Mouse (Mus musculus) heart, adult 18-20 months (tissue): ENCODE measurements at regions not wholly inside any gene's neighbourhood (a gene's known extent, or its start where the extent isn't known, plus 50 kb on each side); places are given as distances from the start of the nearest gene placed in this dataset.
A peak's percentile ranks its signal among the peaks of the same experiment; 100 is the strongest.

ENCODE experiments used
- DNase-seq, 2 experiments: peaks; one replicate each; pipeline ENCODE4 v3.0.0; 2021 to 2022; ENCODE audit warnings: mixed read lengths in 1 of 2

- no peak for DNase-seq
Observed at GRCm38 (mm10) chr16:51675988-51676387, 355.0 kb upstream of the Cblb start.

DNA sequence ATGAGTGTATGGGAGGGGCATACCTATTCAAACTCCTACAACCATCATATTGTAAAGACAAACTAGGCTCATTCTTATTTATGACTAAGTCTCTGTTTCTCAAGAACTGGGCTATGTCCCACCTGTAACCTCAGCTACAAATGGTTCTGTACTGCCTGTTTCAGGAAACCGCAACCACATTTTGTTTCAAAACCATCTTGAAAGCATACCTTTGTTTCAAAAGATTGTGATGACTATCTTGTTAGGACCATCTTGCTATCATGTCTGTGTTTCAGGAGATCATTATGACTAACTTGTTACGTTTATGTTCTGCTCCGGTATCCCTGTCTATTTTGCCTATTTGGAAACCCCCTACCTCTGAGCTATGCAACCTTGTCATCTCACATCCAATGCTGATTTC lies 340.2 kb upstream of the Cblb start:
- no peak for DNase-seq

DNA sequence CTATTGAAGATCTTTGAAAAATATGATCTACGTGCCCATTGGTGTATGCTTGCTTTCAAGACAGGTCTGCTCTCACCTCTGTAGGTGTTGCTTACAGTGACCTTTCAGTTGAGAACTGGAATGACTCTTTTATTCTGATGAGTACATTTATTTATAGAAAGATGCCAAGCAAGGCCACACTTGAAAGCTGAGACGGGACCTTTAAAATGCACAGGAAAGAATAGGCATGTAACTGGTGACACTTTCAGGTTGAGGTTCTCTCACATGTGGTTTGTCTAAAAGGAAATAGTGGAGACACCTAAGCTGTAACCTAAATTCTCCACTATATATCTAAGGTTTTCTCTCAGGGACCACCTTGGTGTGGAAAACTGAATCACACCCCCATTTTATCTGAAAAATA lies 326.0 kb upstream of the Cblb start:
- peak; percentile 0 to 2 for DNase-seq

- DNase-seq: no peak
Observed at GRCm38 (mm10) chr16:51718695-51719094, 312.3 kb upstream of the Cblb start.

DNA sequence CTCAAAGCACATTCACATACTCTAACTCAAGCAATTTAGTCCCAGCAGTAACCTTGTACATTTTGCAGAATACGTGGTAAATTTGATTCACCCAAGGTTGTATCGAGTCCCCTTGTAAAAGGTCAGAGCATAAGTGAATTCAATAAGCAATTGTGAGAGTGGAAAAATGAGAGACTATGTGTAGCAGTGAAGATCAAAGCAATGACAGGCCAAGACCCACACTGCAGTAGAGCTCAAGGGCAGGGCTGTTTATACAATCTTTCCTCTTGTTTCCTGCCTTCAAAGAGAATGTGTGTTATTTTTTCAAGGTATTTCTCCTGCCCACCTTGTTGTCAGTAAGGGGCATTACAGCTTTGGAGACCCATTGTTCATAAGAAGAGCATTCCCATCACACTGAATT lies 311.4 kb upstream of the Cblb start:
- no peak for DNase-seq

DNA sequence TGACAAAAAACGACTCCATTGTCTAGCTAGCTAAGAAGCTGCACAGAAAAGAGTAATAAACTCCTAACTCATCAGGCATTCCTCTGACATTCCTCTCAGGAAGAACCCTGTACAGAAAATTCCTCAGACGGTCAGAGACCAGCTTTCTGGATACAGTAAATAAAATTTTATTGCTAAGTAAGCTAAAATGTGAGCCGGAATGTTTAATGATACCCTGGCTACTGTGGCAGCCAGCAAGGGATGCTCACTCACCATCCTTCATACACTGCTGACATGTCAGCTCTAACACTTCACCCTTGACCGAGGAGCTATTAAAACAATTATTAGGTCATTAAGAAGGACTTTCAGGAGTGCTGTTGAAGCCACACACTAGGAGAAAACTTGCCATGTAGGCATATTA lies 308.3 kb upstream of the Cblb start:
- DNase-seq: no peak

DNA sequence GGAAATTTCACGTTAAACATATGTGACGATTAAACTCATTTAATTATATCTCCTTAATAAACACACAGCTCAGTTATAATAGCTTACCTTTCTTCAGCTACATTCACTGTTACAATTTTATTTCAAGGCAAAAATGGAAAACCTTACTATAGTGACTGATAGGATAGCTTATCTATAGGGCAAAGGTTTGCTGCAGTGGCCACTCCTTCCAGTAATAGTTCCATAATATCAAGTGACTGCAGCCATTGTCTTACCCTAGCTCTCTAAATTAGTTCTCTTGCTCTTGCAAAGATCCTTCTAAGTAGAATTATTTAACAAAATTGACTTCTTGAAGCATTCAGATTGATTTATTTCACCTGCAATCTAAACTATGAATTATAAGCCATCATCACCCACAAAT lies 289.1 kb upstream of the Cblb start:
- no peak for DNase-seq

- no peak for DNase-seq
Observed at GRCm38 (mm10) chr16:51751878-51752277, 279.1 kb upstream of the Cblb start.

- DNase-seq: no peak
Observed at GRCm38 (mm10) chr16:51758361-51759227, 272.4 kb upstream of the Cblb start.

- DNase-seq: no peak
Observed at GRCm38 (mm10) chr16:51759228-51759647, 271.8 kb upstream of the Cblb start.

DNA sequence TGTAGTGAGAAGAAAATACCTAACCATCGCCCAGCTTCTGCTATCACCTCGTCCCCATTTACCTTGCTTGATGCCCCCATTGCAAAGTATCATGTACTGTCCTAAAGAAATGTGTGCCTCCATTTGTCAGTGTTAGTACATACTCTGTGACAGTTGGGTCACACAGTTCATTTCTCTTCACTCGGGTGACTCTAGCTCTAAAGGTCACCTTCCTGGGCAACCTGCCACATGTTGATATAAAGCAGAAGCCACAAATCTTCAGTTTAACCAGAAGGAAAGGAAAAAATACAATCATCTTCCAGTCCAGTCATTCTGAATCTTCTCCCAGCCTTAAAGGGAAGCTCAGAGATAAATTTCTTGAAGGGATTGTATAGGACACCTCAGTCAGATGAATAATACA lies 263.5 kb upstream of the Cblb start:
- DNase-seq: peak in 1 of 2 experiments; percentile 17

GRCm38 (mm10) chr16:51778920-51779319 lies 252.1 kb upstream of the Cblb start:
- no peak for DNase-seq

GRCm38 (mm10) chr16:51795003-51795402 lies 236.0 kb upstream of the Cblb start:
- DNase-seq: no peak

- no peak for DNase-seq
Observed at GRCm38 (mm10) chr16:51807323-51807722, 223.7 kb upstream of the Cblb start.

GRCm38 (mm10) chr16:51809120-51809519 lies 221.9 kb upstream of the Cblb start:
- DNase-seq: peak; percentile 4 to 6

- no peak for DNase-seq
Observed at GRCm38 (mm10) chr16:51811073-51811472, 220.0 kb upstream of the Cblb start.

DNA sequence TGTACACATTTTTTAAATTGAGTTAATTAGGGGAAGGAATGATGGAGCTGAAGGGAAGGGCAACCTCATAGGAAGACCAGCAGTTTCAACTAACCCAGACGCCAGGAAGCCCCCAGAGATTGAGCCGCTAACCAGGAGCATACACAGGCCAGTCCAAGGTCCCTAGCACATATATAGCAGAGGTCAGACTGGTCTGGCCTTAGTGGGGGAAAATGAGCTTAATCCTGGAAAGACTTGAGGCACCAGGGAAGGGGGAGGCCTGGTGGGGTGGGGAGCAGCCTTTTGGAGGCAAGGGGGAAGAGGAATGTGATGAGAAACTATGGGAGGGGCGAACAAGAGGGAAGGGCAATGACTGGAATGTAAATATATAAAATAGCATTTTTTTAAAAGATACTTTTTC lies 188.3 kb upstream of the Cblb start:
- DNase-seq: no peak

- DNase-seq: no peak
Observed at GRCm38 (mm10) chr16:51845539-51845938, 185.5 kb upstream of the Cblb start.

GRCm38 (mm10) chr16:51880711-51881110 lies 150.3 kb upstream of the Cblb start:
- no peak for DNase-seq

DNA sequence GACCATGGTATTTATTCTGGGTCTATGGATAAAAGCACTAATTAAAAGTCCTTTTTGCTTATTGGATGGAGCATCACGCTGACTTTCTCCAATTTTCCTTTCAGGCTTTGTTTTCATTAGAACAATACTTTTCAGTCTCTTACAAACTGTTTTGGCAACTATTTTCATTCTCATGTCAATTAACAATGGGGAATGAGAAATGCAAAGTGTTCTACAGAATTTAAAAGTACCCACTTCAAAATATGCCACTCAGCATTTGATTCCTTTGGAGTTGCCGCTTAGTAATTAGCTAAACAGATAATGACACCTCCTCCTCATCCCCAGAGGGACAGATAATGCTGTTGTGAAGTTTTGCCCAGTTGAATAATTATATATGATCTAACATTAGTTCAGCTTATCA lies 149.9 kb upstream of the Cblb start:
- no peak for DNase-seq

GRCm38 (mm10) chr16:51883813-51884212 lies 147.2 kb upstream of the Cblb start:
- DNase-seq: no peak

DNA sequence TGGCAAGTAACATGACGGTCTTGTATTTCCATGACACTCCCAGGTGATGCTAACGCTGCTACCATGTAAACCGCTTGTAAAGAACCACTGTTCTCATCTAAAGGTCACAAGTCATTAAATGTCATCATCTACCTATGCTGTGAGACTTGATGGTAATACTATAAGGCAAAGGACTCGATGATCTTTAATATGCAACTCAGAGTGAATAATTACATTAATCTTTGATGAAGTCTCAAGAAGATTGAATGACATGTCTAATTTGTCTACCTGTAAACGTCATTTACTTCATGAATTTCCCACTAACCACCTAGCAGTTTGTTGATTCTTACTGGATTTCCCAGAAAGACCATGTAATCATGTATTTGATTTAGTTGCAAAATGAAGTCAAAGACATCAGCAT lies 143.5 kb upstream of the Cblb start:
- DNase-seq: no peak

DNA sequence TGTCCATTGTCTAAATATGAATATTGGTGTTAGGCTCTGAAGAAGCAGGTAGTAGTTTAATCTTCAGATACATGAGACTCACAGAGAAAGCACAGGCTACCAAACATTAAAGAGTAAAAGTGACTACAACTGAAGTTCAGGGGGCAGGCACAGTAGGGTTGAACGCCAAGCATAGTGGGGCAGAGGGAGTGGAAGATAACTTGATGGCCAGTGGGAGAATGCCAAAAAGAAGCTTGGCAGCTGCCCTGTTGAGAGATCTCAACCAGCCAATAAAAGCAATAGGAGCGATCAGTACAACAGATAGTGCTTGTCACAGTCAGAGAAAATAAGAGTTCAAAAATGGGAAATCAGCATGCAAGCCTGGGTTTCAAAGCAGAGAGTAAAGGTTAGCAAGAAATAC lies 125.4 kb upstream of the Cblb start:
- DNase-seq: peak in 1 of 2 experiments; percentile 32

DNA sequence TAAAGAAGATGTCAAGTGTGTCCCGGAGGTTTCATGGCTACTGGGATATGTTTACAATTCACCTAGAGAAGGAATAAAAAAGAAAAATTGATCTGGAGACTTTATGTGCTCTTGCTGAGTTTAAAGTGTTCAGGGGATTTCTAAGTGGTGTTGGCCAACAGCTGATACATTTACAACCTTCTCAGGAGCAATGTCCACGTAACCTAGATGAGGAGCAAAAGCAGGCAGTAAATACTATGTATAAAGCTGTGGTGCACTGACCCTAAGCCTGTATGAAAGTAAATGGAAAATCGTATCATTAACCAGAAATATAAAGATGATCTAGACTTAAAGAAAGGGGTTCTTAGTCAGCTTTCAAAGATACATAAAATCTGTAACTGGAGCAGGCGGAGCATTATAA lies 124.3 kb upstream of the Cblb start:
- no peak for DNase-seq
